Comparison of ENCODE assay signal across 22 mouse cellular contexts in the genomic region with DNA sequence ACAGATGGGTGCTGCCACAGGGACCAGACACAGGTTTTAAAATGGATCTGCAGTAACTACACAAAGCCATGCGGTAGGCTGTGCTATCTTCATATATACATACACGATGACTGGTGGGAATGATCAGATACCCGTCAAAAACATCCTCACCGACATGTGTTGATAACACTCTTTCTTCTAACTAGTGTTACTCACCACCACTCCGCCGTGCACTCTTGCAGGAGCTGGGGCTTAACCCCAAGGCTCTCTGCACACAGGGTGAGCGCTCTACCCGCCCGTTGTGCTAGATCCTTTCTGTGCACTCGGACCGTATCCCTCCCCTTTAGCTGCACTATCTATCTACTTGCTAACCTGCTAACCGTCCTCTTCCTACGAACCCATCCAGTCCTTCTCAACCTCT.
DNase-seq lines count a peak whose midpoint lies in the region; ATAC-seq and TF ChIP-seq lines count a peak whose summit lies in the region.
"Had no signal": no experiment of that assay in that cellular context is flagged by ENCODE, and none has a peak within 500 bp of the region (broad histone marks: within the 10 kb centered on the region; RNA-seq: fewer than 3 reads in every experiment).

No protein-coding gene starts in this region.

- H3K4me2 ChIP-seq in lung, embryonic 14.5 days, result peak overlapping the region; percentile 24; the same call in 1 of the 2 replicates
- peak overlapping the region; percentile 13 for H3K4me2 ChIP-seq in liver, embryonic 14.5 days (ENCODE audit: low read depth)
- H3K4me2 ChIP-seq: embryonic facial prominence, embryonic 13.5 days; forebrain, embryonic 13.5 days; heart, embryonic 13.5 days; hindbrain, embryonic 12.5 days had no signal

- H3K9ac ChIP-seq in lung, embryonic 14.5 days, result no peak overlapping the region
- no peak overlapping the region for H3K9ac ChIP-seq in liver, embryonic 14.5 days (replicated peaks)
- H3K9ac ChIP-seq: embryonic facial prominence, embryonic 13.5 days; forebrain, embryonic 13.5 days; forebrain, postnatal 0 days; heart, embryonic 13.5 days; hindbrain, embryonic 12.5 days had no signal

- peaks cover 19% of the 10 kb centered on the region for H3K4me1 ChIP-seq in heart, embryonic 10.5 days
- no peaks in the 10 kb centered on the region for H3K4me1 ChIP-seq in lung, embryonic 14.5 days (ENCODE audit: insufficient read depth)
- H3K4me1 ChIP-seq in liver, embryonic 14.5 days (replicated peaks; ENCODE audit: control insufficient read depth in 2 of 2, insufficient read depth in 2 of 2, low read length in 1 of 2), result peaks cover 0 to 10% of the 10 kb centered on the region in 2 experiments; a peak in 2 of 4 replicates

- no peak for ATAC-seq in lung, embryonic 14.5 days (ENCODE audit: insufficient read depth)
- ATAC-seq in liver, embryonic 14.5 days (ENCODE audit: insufficient read depth), result peak; percentile 70
- ATAC-seq: CD4-positive, CD25-positive, alpha-beta regulatory T cell, adult 4 months; forebrain, embryonic 13.5 days; forebrain, postnatal 0 days; hindbrain, embryonic 16.5 days had no signal

- no peaks in the 10 kb centered on the region for H3K27me3 ChIP-seq in heart, embryonic 10.5 days (ENCODE audit: insufficient read depth, poor library complexity, severe bottlenecking)
- H3K27me3 ChIP-seq in lung, embryonic 14.5 days (ENCODE audit: insufficient read depth, low read length), result no peaks in the 10 kb centered on the region
- no peaks in the 10 kb centered on the region for H3K27me3 ChIP-seq in liver, embryonic 14.5 days (ENCODE audit: control insufficient read depth, insufficient read depth, low read length)
- H3K27me3 ChIP-seq: embryonic facial prominence, embryonic 13.5 days; forebrain, embryonic 13.5 days; heart, embryonic 13.5 days; hindbrain, embryonic 12.5 days had no signal

- 60% methylated on average over 13 of the region's 13 CpGs for WGBS in heart, embryonic 10.5 days
- 35% methylated on average over 13 of the region's 13 CpGs for WGBS in lung, embryonic 14.5 days
- 29% methylated on average over 13 of the region's 13 CpGs for WGBS in liver, embryonic 14.5 days (ENCODE audit: insufficient replicate concordance)

- H3K4me3 ChIP-seq in heart, embryonic 10.5 days, result no peak overlapping the region
- no peak overlapping the region for H3K4me3 ChIP-seq in lung, embryonic 14.5 days (ENCODE audit: low read depth, low read length)
- no peak overlapping the region for H3K4me3 ChIP-seq in liver, embryonic 14.5 days (ENCODE audit: insufficient read depth in 1 of 2, low read depth in 2 of 2, low read length in 2 of 2)
- H3K4me3 ChIP-seq: embryonic facial prominence, embryonic 13.5 days; forebrain, embryonic 13.5 days; gastrocnemius, adult 2 months; heart, embryonic 13.5 days; hindbrain, embryonic 12.5 days had no signal

- intact Hi-C loops in heart, postnatal 14 days (cut with DNase I), result no loop called here

- no peak for TF ChIP-seq EP300 in liver, embryonic 14.5 days (IDR thresholded peaks at IDR 0.05; ENCODE audit: low read depth)

- no peak for DNase-seq in heart, embryonic 10.5 days (ENCODE audit: low spot score)
- no peak for DNase-seq in heart, postnatal 14 days
- no peak for DNase-seq in lung, embryonic 14.5 days
- DNase-seq in lung, postnatal 36 days, result no peak
- DNase-seq in liver, embryonic 14.5 days (ENCODE audit: low read depth in 3 of 3, low spot score in 3 of 3), result no peak
- DNase-seq in embryo, embryonic 11 days, result no peak
- DNase-seq in MN1 (ENCODE audit: low spot score), result no peak
- DNase-seq: adrenal gland, postnatal 10 days; B cell, adult 2 months; cerebellum, adult 11-12 months; cerebellum, adult 9-10 months; cerebellum, postnatal 25 days; forebrain, postnatal 0 days; gastrocnemius, adult 2 months; gastrocnemius, postnatal 25 days; heart, postnatal 4 days had no signal

- no peak for TF ChIP-seq CTCF in lung, embryonic 14.5 days (IDR thresholded peaks at IDR 0.05; ENCODE audit: low read depth)
- TF ChIP-seq CTCF in liver, embryonic 14.5 days (IDR thresholded peaks at IDR 0.05; ENCODE audit: low read depth), result no peak

- H3K27ac ChIP-seq in heart, embryonic 10.5 days, result peak overlapping the region; percentile 25; the same call in 1 of the 2 replicates
- H3K27ac ChIP-seq in lung, embryonic 14.5 days (ENCODE audit: low read depth), result no peak overlapping the region
- no peak overlapping the region for H3K27ac ChIP-seq in liver, embryonic 14.5 days
- H3K27ac ChIP-seq: embryonic facial prominence, embryonic 13.5 days; forebrain, embryonic 13.5 days; gastrocnemius, adult 2 months; heart, embryonic 13.5 days; hindbrain, embryonic 12.5 days had no signal

- peaks cover 41% of the 10 kb centered on the region for H3K36me3 ChIP-seq in heart, embryonic 10.5 days
- H3K36me3 ChIP-seq in lung, embryonic 14.5 days (ENCODE audit: insufficient read depth), result peaks cover 28% of the 10 kb centered on the region; the same call in 1 of the 2 replicates
- no peaks in the 10 kb centered on the region for H3K36me3 ChIP-seq in liver, embryonic 14.5 days (replicated peaks; ENCODE audit: control insufficient read depth, insufficient read depth, low read depth)

- H3K9me3 ChIP-seq in heart, embryonic 10.5 days, result no peaks in the 10 kb centered on the region
- H3K9me3 ChIP-seq in lung, embryonic 14.5 days (ENCODE audit: low read depth, low read length), result no peaks in the 10 kb centered on the region
- no peaks in the 10 kb centered on the region for H3K9me3 ChIP-seq in liver, embryonic 14.5 days (ENCODE audit: control insufficient read depth, low read length)
- H3K9me3 ChIP-seq: embryonic facial prominence, embryonic 13.5 days; forebrain, embryonic 13.5 days; heart, embryonic 13.5 days had no signal
